Mouse (Mus musculus): ENCODE data around the gene Orai1. TPM values are rescaled to one million over a fixed set of nuclear protein-coding genes. Genes with fewer than 3 reads are reported as not detected.
"Not testable (repeated sequence)": the region's sequence is repeated elsewhere in the genome, so short reads cannot be mapped to it uniquely, and the experiment has no call there.

Orai1 gene
- polyA plus RNA-seq, 2 experiments, result 20.7 to 25.0 TPM

GRCm38 (mm10) chr5:123059757-123060520 lies 45.1 kb downstream of the Orai1 start:
- Histone ChIP-seq H3K4me2 (replicated peaks; ENCODE audit: low read depth, low read length, severe bottlenecking) (peak overlapping the region; percentile 30), H3K4me3 (replicated peaks; ENCODE audit: low read length) (no peak overlapping the region), H3K27me3 (ENCODE audit: control insufficient read depth, insufficient read depth, low read length) (no peaks in the 10 kb centered on the region), H3K36me3 (ENCODE audit: control insufficient read depth, insufficient read depth, low read length) (no peaks in the 10 kb centered on the region), H3K9me3 (ENCODE audit: control insufficient read depth, low read length) (no peaks in the 10 kb centered on the region), H3K4me1 (ENCODE audit: control insufficient read depth, insufficient read depth, low read length) (peaks cover 11% of the 10 kb centered on the region), H3K27ac (replicated peaks; ENCODE audit: low read depth, low read length) (peak overlapping the region; percentile 61; the same call in 1 of the 2 replicates), H3K9ac (ENCODE audit: low read depth, low read length, severe bottlenecking) (0 out of 2 replicates have a peak overlapping the region, but pooled peaks have one; percentile 35)
- 17% methylated on average over 14 of the region's 14 CpGs for WGBS
- no peak for TF ChIP-seq POLR2A (IDR thresholded peaks at IDR 0.05; ENCODE audit: borderline replicate concordance, extremely low read depth, insufficient read depth, insufficient read length)
- no peak for ATAC-seq (ENCODE audit: low FRiP score, low read depth)
- peak; percentile 42 for DNase-seq (ENCODE audit: low spot score)

DNA sequence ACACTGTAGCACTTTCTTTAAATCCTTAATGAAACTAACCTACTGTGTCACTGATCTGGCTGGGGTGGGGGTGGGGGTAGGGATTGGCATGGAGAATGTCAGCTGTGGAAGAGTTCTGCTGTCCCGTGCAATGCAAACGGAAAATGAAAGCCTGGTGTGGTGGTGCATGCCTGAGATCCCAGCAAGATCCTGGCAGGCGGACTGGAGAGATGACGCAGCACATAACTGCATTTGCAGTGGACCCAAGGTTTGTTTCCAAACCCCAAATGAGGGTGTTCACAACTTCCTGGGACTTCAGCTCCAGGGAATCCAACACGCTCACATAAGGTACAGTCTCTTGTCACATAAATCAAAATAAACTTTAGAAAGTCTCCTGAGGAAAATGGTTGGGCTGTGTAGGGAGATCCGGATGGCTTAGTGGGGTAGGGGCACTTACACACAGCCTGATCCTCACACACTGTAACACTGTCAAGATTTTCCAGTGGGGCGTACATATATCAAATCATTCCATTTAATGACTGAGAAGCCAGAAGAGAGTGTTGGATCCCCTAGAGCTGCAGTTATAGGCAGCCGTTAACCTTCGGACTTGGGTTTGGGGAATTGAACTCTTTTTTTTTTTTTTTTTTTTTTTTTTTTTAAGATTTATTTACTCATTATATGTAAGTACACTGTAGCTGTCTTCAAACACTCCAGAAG lies 46.0 kb downstream of the Orai1 start:
- Histone ChIP-seq H3K27ac (replicated peaks; ENCODE audit: low read depth, low read length) (peak overlapping the region; percentile 61), H3K4me2 (replicated peaks; ENCODE audit: low read depth, low read length, severe bottlenecking) (peak overlapping the region; percentile 30; the same call in 1 of the 2 replicates), H3K4me1 (ENCODE audit: control insufficient read depth, insufficient read depth, low read length) (peaks cover 11% of the 10 kb centered on the region), H3K4me3 (replicated peaks; ENCODE audit: low read length) (no peak overlapping the region), H3K9me3 (ENCODE audit: control insufficient read depth, low read length) (no peaks in the 10 kb centered on the region), H3K36me3 (ENCODE audit: control insufficient read depth, insufficient read depth, low read length) (no peaks in the 10 kb centered on the region), H3K27me3 (ENCODE audit: control insufficient read depth, insufficient read depth, low read length) (no peaks in the 10 kb centered on the region), H3K9ac (ENCODE audit: low read depth, low read length, severe bottlenecking) (no peak overlapping the region)
- ATAC-seq (ENCODE audit: low FRiP score, low read depth), result no peak
- no peak for TF ChIP-seq POLR2A (IDR thresholded peaks at IDR 0.05; ENCODE audit: borderline replicate concordance, extremely low read depth, insufficient read depth, insufficient read length)
- 42% methylated on average over 9 of the region's 9 CpGs for WGBS
- no peak for DNase-seq (ENCODE audit: low spot score)

DNA sequence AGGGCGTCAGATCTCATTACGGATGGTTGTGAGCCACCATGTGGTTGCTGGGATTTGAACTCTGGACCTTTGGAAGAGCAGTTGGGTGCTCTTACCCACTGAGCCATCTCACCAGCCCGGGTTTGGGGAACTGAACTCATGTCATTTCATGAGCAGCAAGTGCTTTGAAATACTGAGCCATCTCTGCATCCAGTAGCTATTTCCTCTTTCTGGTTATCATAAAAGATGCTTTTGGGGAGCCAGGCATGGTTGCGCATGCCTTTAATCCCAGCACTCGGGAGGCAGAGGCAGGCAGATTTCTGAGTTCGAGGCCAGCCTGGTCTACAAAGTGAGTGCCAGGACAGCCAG lies 46.5 kb downstream of the Orai1 start:
- WGBS, result 74% methylated on average over 5 of the region's 6 CpGs
- H3K9me3 ChIP-seq (ENCODE audit: control insufficient read depth, low read length); H3K36me3 ChIP-seq (ENCODE audit: control insufficient read depth, insufficient read depth, low read length); H3K4me2 ChIP-seq (replicated peaks; ENCODE audit: low read depth, low read length, severe bottlenecking); ATAC-seq (ENCODE audit: low FRiP score, low read depth); H3K27ac ChIP-seq (replicated peaks; ENCODE audit: low read depth, low read length); H3K4me3 ChIP-seq (replicated peaks; ENCODE audit: low read length); H3K9ac ChIP-seq (ENCODE audit: low read depth, low read length, severe bottlenecking); DNase-seq (ENCODE audit: low spot score); H3K27me3 ChIP-seq (ENCODE audit: control insufficient read depth, insufficient read depth, low read length): not testable (repeated sequence)
- H3K4me1 ChIP-seq (ENCODE audit: control insufficient read depth, insufficient read depth, low read length), result peaks cover 11% of the 10 kb centered on the region

- Histone ChIP-seq H3K9ac (ENCODE audit: low read depth, low read length, severe bottlenecking) (no peak overlapping the region), H3K27me3 (ENCODE audit: control insufficient read depth, insufficient read depth, low read length) (no peaks in the 10 kb centered on the region), H3K36me3 (ENCODE audit: control insufficient read depth, insufficient read depth, low read length) (no peaks in the 10 kb centered on the region), H3K9me3 (ENCODE audit: control insufficient read depth, low read length) (no peaks in the 10 kb centered on the region), H3K4me1 (ENCODE audit: control insufficient read depth, insufficient read depth, low read length) (peaks cover 10% of the 10 kb centered on the region), H3K4me3 (replicated peaks; ENCODE audit: low read length) (no peak overlapping the region), H3K27ac (replicated peaks; ENCODE audit: low read depth, low read length) (no peak overlapping the region), H3K4me2 (replicated peaks; ENCODE audit: low read depth, low read length, severe bottlenecking) (no peak overlapping the region)
- ATAC-seq (ENCODE audit: low FRiP score, low read depth) (no peak), DNase-seq (ENCODE audit: low spot score) (no peak)
- no peak for TF ChIP-seq POLR2A (IDR thresholded peaks at IDR 0.05; ENCODE audit: borderline replicate concordance, extremely low read depth, insufficient read depth, insufficient read length)
- 79% methylated on average over 3 of the region's 3 CpGs for WGBS
These were observed 48.3 kb downstream of the Orai1 start for GRCm38 (mm10) chr5:123063141-123063540.

GRCm38 (mm10) chr5:123064207-123064606 lies 49.3 kb downstream of the Orai1 start:
- peak; percentile 97 for DNase-seq (ENCODE audit: low spot score)
- Histone ChIP-seq H3K9ac (ENCODE audit: low read depth, low read length, severe bottlenecking) (no peak overlapping the region), H3K4me2 (replicated peaks; ENCODE audit: low read depth, low read length, severe bottlenecking) (no peak overlapping the region), H3K4me1 (ENCODE audit: control insufficient read depth, insufficient read depth, low read length) (peaks cover 6% of the 10 kb centered on the region), H3K27ac (replicated peaks; ENCODE audit: low read depth, low read length) (no peak overlapping the region), H3K4me3 (replicated peaks; ENCODE audit: low read length) (no peak overlapping the region), H3K27me3 (ENCODE audit: control insufficient read depth, insufficient read depth, low read length) (no peaks in the 10 kb centered on the region), H3K36me3 (ENCODE audit: control insufficient read depth, insufficient read depth, low read length) (no peaks in the 10 kb centered on the region), H3K9me3 (ENCODE audit: control insufficient read depth, low read length) (no peaks in the 10 kb centered on the region)
- ATAC-seq (ENCODE audit: low FRiP score, low read depth), result no peak
- no peak for TF ChIP-seq POLR2A (IDR thresholded peaks at IDR 0.05; ENCODE audit: borderline replicate concordance, extremely low read depth, insufficient read depth, insufficient read length)
- 25% methylated on average over 6 of the region's 6 CpGs for WGBS

All from limb, embryonic 14.5 days (tissue).